Mouse (Mus musculus) MEL (cell line): ENCODE results near the gene Med1. TPM values are rescaled to one million over a fixed set of nuclear protein-coding genes. Genes with fewer than 3 reads are reported as not detected.
A peak's percentile ranks its signal among the peaks of the same experiment; 100 is the strongest.

Experiments
- DNase-seq: peaks from one replicate; pipeline ENCODE4 v3.0.0; 2011; ENCODE audit warnings: low read depth, low spot score
- H3K27ac ChIP-seq: 2 replicates; pipeline ENCODE4 v1.5.1; 2012; ENCODE audit warnings: low read depth, mild to moderate bottlenecking, control low read depth, low read length, moderate library complexity; ENCODE audit not compliant: control insufficient read depth
- H3K27me3 ChIP-seq, 2 experiments: fragments of 150-350 bp in 1 of 2; sonication (generic) in 1 of 2; 2 replicates each; pipeline ENCODE4 v1.6.1; 2012; ENCODE audit warnings: low read length in 2 of 2, mild to moderate bottlenecking in 2 of 2, improper control_type of control experiment in 1 of 2, moderate library complexity in 1 of 2; ENCODE audit not compliant: insufficient read depth in 2 of 2, control insufficient read depth in 1 of 2
- H3K36me3 ChIP-seq, 2 experiments: 2 replicates each; pipeline ENCODE4 v1.6.1; 2012 to 2014; ENCODE audit warnings: low read length in 2 of 2, improper control_type of control experiment in 1 of 2, inconsistent platforms in 1 of 2, mild to moderate bottlenecking in 1 of 2; ENCODE audit not compliant: insufficient read depth in 2 of 2, control insufficient read depth in 1 of 2
- H3K4me1 ChIP-seq, 2 experiments: fragments of 150-350 bp in 1 of 2; sonication (generic) in 1 of 2; 2 replicates each; pipeline ENCODE4 v1.6.1; 2012; ENCODE audit warnings: low read length in 2 of 2, improper control_type of control experiment in 1 of 2, mild to moderate bottlenecking in 1 of 2; ENCODE audit not compliant: insufficient read depth in 2 of 2, control insufficient read depth in 1 of 2
- H3K4me3 ChIP-seq, 2 experiments: fragments of 150-350 bp in 1 of 2; sonication (generic) in 1 of 2; 2 replicates each; pipeline ENCODE4 v1.5.1; 2012; ENCODE audit warnings: low read depth in 2 of 2, low read length in 2 of 2, mild to moderate bottlenecking in 2 of 2, moderate library complexity in 2 of 2, control low read depth in 1 of 2, improper control_type of control experiment in 1 of 2; ENCODE audit not compliant: control insufficient read depth in 1 of 2, insufficient read depth in 1 of 2
- H3K79me2 ChIP-seq: 2 replicates; pipeline ENCODE4 v1.6.1; 2012; ENCODE audit warnings: mild to moderate bottlenecking, low read length, moderate library complexity; ENCODE audit not compliant: control insufficient read depth, poor library complexity, insufficient read depth
- H3K9ac ChIP-seq: 2 replicates; pipeline ENCODE4 v1.6.1; 2012; ENCODE audit warnings: low read depth, mild to moderate bottlenecking, control low read depth, low read length, moderate library complexity; ENCODE audit not compliant: control insufficient read depth, poor library complexity, severe bottlenecking
- H3K9me3 ChIP-seq: fragments of 150-350 bp; sonication (generic); replicated peaks from 2 replicates; pipeline ENCODE4 v1.6.1; 2012; ENCODE audit warnings: mild to moderate bottlenecking, low read length, improper control_type of control experiment, moderate library complexity; ENCODE audit not compliant: insufficient read depth
- BHLHE40 ChIP-seq: IDR thresholded peaks from 2 replicates; pipeline ENCODE4 v1.6.1; 2012; ENCODE audit warnings: low read depth, mild to moderate bottlenecking, inconsistent platforms, low read length, improper control_type of control experiment, borderline replicate concordance
- CTCF ChIP-seq, 3 experiments: IDR thresholded peaks in 2 of 3; conservative IDR thresholded peaks in 1 of 3; 2 replicates each; pipeline ENCODE4 v1.5.1; 2011 to 2012; ENCODE audit warnings: low read length in 3 of 3, low read depth in 2 of 3, mild to moderate bottlenecking in 2 of 3, improper control_type of control experiment in 1 of 3, inconsistent platforms in 1 of 3, mixed read lengths in 1 of 3, moderate library complexity in 1 of 3; ENCODE audit not compliant: control insufficient read depth in 1 of 3, insufficient read depth in 1 of 3, poor library complexity in 1 of 3, severe bottlenecking in 1 of 3
- E2F4 ChIP-seq: IDR thresholded peaks from 2 replicates; pipeline ENCODE4 v1.6.1; 2011; ENCODE audit warnings: low read depth, low read length, improper control_type of control experiment, borderline replicate concordance
- EP300 ChIP-seq, 2 experiments: IDR thresholded peaks; 2 replicates each; pipeline ENCODE4 v1.6.1; 2011; ENCODE audit warnings: improper control_type of control experiment in 2 of 2, low read length in 2 of 2, low read depth in 1 of 2, mild to moderate bottlenecking in 1 of 2
- ETS1 ChIP-seq: IDR thresholded peaks from 2 replicates; pipeline ENCODE4 v1.6.1; 2012; ENCODE audit warnings: low read depth, mild to moderate bottlenecking, inconsistent platforms, low read length, improper control_type of control experiment, moderate library complexity
- HCFC1 ChIP-seq: IDR thresholded peaks from 2 replicates; pipeline ENCODE4 v1.6.1; 2012; ENCODE audit warnings: low read depth, mild to moderate bottlenecking, inconsistent platforms, low read length, improper control_type of control experiment, moderate library complexity
- MAX ChIP-seq: IDR thresholded peaks from 2 replicates; pipeline ENCODE4 v1.6.1; 2011; ENCODE audit warnings: low read length, improper control_type of control experiment
- MEF2A ChIP-seq: IDR thresholded peaks from 2 replicates; pipeline ENCODE4 v1.6.1; 2014; ENCODE audit warnings: low read depth, mild to moderate bottlenecking, inconsistent platforms, low read length, improper control_type of control experiment; ENCODE audit not compliant: poor library complexity, insufficient replicate concordance, severe bottlenecking; ENCODE audit errors: extremely low read depth
- MYC ChIP-seq: IDR thresholded peaks from 2 replicates; pipeline ENCODE4 v1.6.1; 2011; ENCODE audit warnings: low read depth, mild to moderate bottlenecking, low read length, improper control_type of control experiment, moderate library complexity
- NRF1 ChIP-seq: IDR thresholded peaks from 2 replicates; pipeline ENCODE4 v1.6.1; 2014; ENCODE audit warnings: low read depth, mild to moderate bottlenecking, inconsistent platforms, low read length, improper control_type of control experiment, moderate library complexity; ENCODE audit not compliant: poor library complexity, insufficient read depth, severe bottlenecking
- POLR2A ChIP-seq, 2 experiments: IDR thresholded peaks; 2 replicates each; pipeline ENCODE4 v1.6.1; 2011 to 2012; ENCODE audit warnings: low read length in 2 of 2, mild to moderate bottlenecking in 2 of 2, control low read depth in 1 of 2, improper control_type of control experiment in 1 of 2, low read depth in 1 of 2, moderate library complexity in 1 of 2; ENCODE audit not compliant: control insufficient read depth in 1 of 2, insufficient read depth in 1 of 2, poor library complexity in 1 of 2
- POLR2AphosphoS5 ChIP-seq: IDR thresholded peaks from 2 replicates; pipeline ENCODE4 v1.6.1; 2012; ENCODE audit warnings: low read depth, borderline replicate concordance, mild to moderate bottlenecking, inconsistent platforms, low read length, moderate library complexity, mixed read lengths
- SIN3A ChIP-seq: IDR thresholded peaks from 2 replicates; pipeline ENCODE4 v1.6.1; 2012; ENCODE audit warnings: low read length, improper control_type of control experiment, inconsistent platforms
- TBP ChIP-seq: IDR thresholded peaks from 2 replicates; pipeline ENCODE4 v1.8.0; 2011; ENCODE audit warnings: low read depth, low read length, improper control_type of control experiment
- UBTF ChIP-seq: IDR thresholded peaks from 2 replicates; pipeline ENCODE4 v1.6.1; 2012; ENCODE audit warnings: low read depth, mild to moderate bottlenecking, inconsistent platforms, low read length, improper control_type of control experiment, moderate library complexity, borderline replicate concordance; ENCODE audit not compliant: insufficient read depth
- ZMIZ1 ChIP-seq: IDR thresholded peaks from 2 replicates; pipeline ENCODE4 v1.6.1; 2012; ENCODE audit warnings: low read depth, mild to moderate bottlenecking, inconsistent platforms, low read length, improper control_type of control experiment, moderate library complexity
- ZNF384 ChIP-seq: IDR thresholded peaks from 2 replicates; pipeline ENCODE4 v1.6.1; 2012; ENCODE audit warnings: low read depth, mild to moderate bottlenecking, inconsistent platforms, low read length, improper control_type of control experiment
- polyA plus RNA-seq, 2 experiments: library from polyadenylated mRNA; stranded (reverse) in 1 of 2; unstranded in 1 of 2; fragments of >175 nt in 1 of 2; fragments of >200 nt in 1 of 2; gene quantifications; 2 replicates each; pipeline versions ENCODE4 v1.2.1 to v1.2.4; 2012; ENCODE audit warnings: low replicate concordance in 2 of 2, low read depth in 1 of 2; ENCODE audit not compliant: insufficient read length in 2 of 2, insufficient read depth in 1 of 2, missing spikeins in 1 of 2
- total RNA-seq: library from RNA; depleted of rRNA; stranded (reverse); fragments of 300-350 nt; gene quantifications from 2 replicates; pipeline ENCODE4 v1.2.3, GENCODE M21; 2012

Med1 gene
- total and polyA plus RNA-seq, 3 experiments: 39.9 to 122 (median 58.6) TPM

- TF ChIP-seq MYC (no peak), UBTF (no peak)
Measured at GRCm38 (mm10) chr11:98150625-98151156, 42.4 kb downstream of the Med1 start (continued).

GRCm38 (mm10) chr11:98149786-98150624, 43.1 kb downstream of the Med1 start, which contains the start of gene Fbxl20:
Gene Fbxl20, minus strand, starts transcription at chr11:98150403.
- TF ChIP-seq MYC: no peak
- TF ChIP-seq ZMIZ1: no peak
- TF ChIP-seq ZNF384: no peak
- TF ChIP-seq HCFC1: peak; percentile 64; the same call in 1 of the 2 replicates
- TF ChIP-seq E2F4: no peak; the same call in 1 of the 2 replicates
- TF ChIP-seq MEF2A: no peak
- no peak for TF ChIP-seq POLR2AphosphoS5
- no peak for TF ChIP-seq EP300 (IDR thresholded peaks at IDR 0.05; ENCODE audit: low read depth in 1 of 2, low read length in 2 of 2)
- no peak for TF ChIP-seq MAX
- peak in 1 of 2 experiments; percentile 24; a peak in 2 of 4 replicates for TF ChIP-seq POLR2A (IDR thresholded peaks at IDR 0.05; ENCODE audit: control insufficient read depth in 1 of 2, insufficient read depth in 1 of 2, low read depth in 1 of 2, low read length in 2 of 2, poor library complexity in 1 of 2)
- TF ChIP-seq SIN3A: no peak; the same call in 1 of the 2 replicates
- TF ChIP-seq BHLHE40: no peak
- TF ChIP-seq CTCF (IDR thresholded peaks at IDR 0.05 in 2 of 3, conservative IDR thresholded peaks at IDR 0.05 in 1 of 3; ENCODE audit: control insufficient read depth in 1 of 3, insufficient read depth in 1 of 3, low read depth in 2 of 3, low read length in 3 of 3, poor library complexity in 1 of 3, severe bottlenecking in 1 of 3): no peak
- TF ChIP-seq NRF1: peak; percentile 5; the same call in 1 of the 2 replicates
- TF ChIP-seq TBP: 0 out of 2 replicates have a peak, but pooled peaks have one; percentile 42
- TF ChIP-seq ETS1: no peak
- Histone ChIP-seq H3K27ac (peak within 1 kb of the TSS; percentile 87), H3K4me1 (peaks cover 0 to 12% of the 10 kb centered on the region in 2 experiments; a peak in 3 of 4 replicates), H3K36me3 (peaks cover 0 to 18% of the 10 kb centered on the region in 2 experiments; a peak in 2 of 4 replicates), H3K27me3 (no peaks in the 10 kb centered on the region), H3K79me2 (peaks cover 16% of the 10 kb centered on the region), H3K9ac (peak within 1 kb of the TSS; percentile 93), H3K4me3 (peak within 1 kb of the TSS; percentile 82 to 97), H3K9me3 (no peaks in the 10 kb centered on the region)
- peak; percentile 98 for DNase-seq
